Mouse (Mus musculus): ENCODE results near the gene Ssh1. TPM values are rescaled to one million over a fixed set of nuclear protein-coding genes. Genes with fewer than 3 reads are reported as not detected.

Ssh1 gene
- polyA plus RNA-seq, 1 experiment from 2014 or later, result 7.4 TPM

- H3K4me2 ChIP-seq, result peak overlapping the region; percentile 99
- peak overlapping the region; percentile 79 for H3K9ac ChIP-seq
- peak overlapping the region; percentile 89 for H3K27ac ChIP-seq (replicated peaks)
- peaks cover under 1% of the 10 kb centered on the region for H3K36me3 ChIP-seq (replicated peaks)
- 0% methylated on average over 22 of the region's 22 CpGs for whole genome bisulfite sequencing (ENCODE audit: insufficient replicate concordance)
- peaks cover 60% of the 10 kb centered on the region for H3K4me1 ChIP-seq (replicated peaks)
- H3K4me3 ChIP-seq (replicated peaks), result peak overlapping the region; percentile 82
- ATAC-seq (ENCODE audit: insufficient read depth), result peak; percentile 23
- H3K9me3 ChIP-seq (replicated peaks), result no peaks in the 10 kb centered on the region
- H3K27me3 ChIP-seq, result peaks cover 15% of the 10 kb centered on the region
Measured at GRCm38 (mm10) chr5:113993031-113993486, 635 bp downstream of the Ssh1 start.

GRCm38 (mm10) chr5:113992339-113992831 lies 1.3 kb downstream of the Ssh1 start:
- WGBS (ENCODE audit: insufficient replicate concordance), result 6% methylated on average over 12 of the region's 12 CpGs
- peak; percentile 26; the same call in 1 of the 2 replicates for ATAC-seq (ENCODE audit: insufficient read depth)
- peaks cover 67% of the 10 kb centered on the region for H3K4me1 ChIP-seq (replicated peaks)

GRCm38 (mm10) chr5:113991141-113991540 lies 2.6 kb downstream of the Ssh1 start:
- WGBS (ENCODE audit: insufficient replicate concordance), result 81% methylated on average over 7 of the region's 7 CpGs
- Histone ChIP-seq H3K9ac (no peak overlapping the region), H3K27me3 (peaks cover 15% of the 10 kb centered on the region), H3K4me3 (replicated peaks) (no peak overlapping the region), H3K27ac (replicated peaks) (peak overlapping the region; percentile 87; the same call in 1 of the 2 replicates), H3K4me1 (replicated peaks) (peaks cover 79% of the 10 kb centered on the region), H3K36me3 (replicated peaks) (peaks cover 7% of the 10 kb centered on the region), H3K9me3 (replicated peaks) (no peaks in the 10 kb centered on the region), H3K4me2 (no peak overlapping the region; the same call in 1 of the 2 replicates)
- ATAC-seq (ENCODE audit: insufficient read depth), result no peak

More at GRCm38 (mm10) chr5:113992339-113992831, 1.3 kb downstream of the Ssh1 start:
- H3K27me3 ChIP-seq, result peaks cover 15% of the 10 kb centered on the region
- peak overlapping the region; percentile 89 for H3K27ac ChIP-seq (replicated peaks)
- peak overlapping the region; percentile 82 for H3K4me3 ChIP-seq (replicated peaks)
- H3K36me3 ChIP-seq (replicated peaks), result peaks cover 6% of the 10 kb centered on the region
- no peaks in the 10 kb centered on the region for H3K9me3 ChIP-seq (replicated peaks)
- H3K9ac ChIP-seq, result peak overlapping the region; percentile 79
- peak overlapping the region; percentile 99 for H3K4me2 ChIP-seq

GRCm38 (mm10) chr5:113990593-113990992 lies 3.1 kb downstream of the Ssh1 start:
- Histone ChIP-seq H3K27ac (replicated peaks) (peak overlapping the region; percentile 87), H3K27me3 (peaks cover 12% of the 10 kb centered on the region), H3K9ac (peak overlapping the region; percentile 58), H3K4me2 (peak overlapping the region; percentile 71), H3K4me1 (replicated peaks) (peaks cover 85% of the 10 kb centered on the region), H3K4me3 (replicated peaks) (0 out of 2 replicates have a peak overlapping the region, but pooled peaks have one; percentile 59), H3K36me3 (replicated peaks) (peaks cover 7% of the 10 kb centered on the region), H3K9me3 (replicated peaks) (no peaks in the 10 kb centered on the region)
- WGBS (ENCODE audit: insufficient replicate concordance), result 84% methylated on average over 5 of the region's 5 CpGs
- no peak for ATAC-seq (ENCODE audit: insufficient read depth)

GRCm38 (mm10) chr5:113989437-113990024 lies 4.2 kb downstream of the Ssh1 start:
- peaks cover 95% of the 10 kb centered on the region for H3K4me1 ChIP-seq (replicated peaks)
- peaks cover 5% of the 10 kb centered on the region for H3K27me3 ChIP-seq
- H3K9ac ChIP-seq, result peak overlapping the region; percentile 58
- WGBS (ENCODE audit: insufficient replicate concordance), result 46% methylated on average over 20 of the region's 20 CpGs
- H3K9me3 ChIP-seq (replicated peaks), result no peaks in the 10 kb centered on the region
- H3K4me3 ChIP-seq (replicated peaks), result peak overlapping the region; percentile 59
- H3K36me3 ChIP-seq (replicated peaks), result peaks cover 7% of the 10 kb centered on the region
- H3K4me2 ChIP-seq, result peak overlapping the region; percentile 71
- peak overlapping the region; percentile 87 for H3K27ac ChIP-seq (replicated peaks)
- peak; percentile 68 for ATAC-seq (ENCODE audit: insufficient read depth)

- peak; percentile 5; the same call in 1 of the 2 replicates for ATAC-seq (ENCODE audit: insufficient read depth)
- H3K27me3 ChIP-seq, result no peaks in the 10 kb centered on the region
- peak overlapping the region; percentile 44 for H3K4me3 ChIP-seq (replicated peaks)
- H3K4me1 ChIP-seq (replicated peaks), result peaks cover 98% of the 10 kb centered on the region
- peaks cover 15% of the 10 kb centered on the region for H3K36me3 ChIP-seq (replicated peaks)
- 47% methylated on average over 9 of the region's 9 CpGs for WGBS (ENCODE audit: insufficient replicate concordance)
- peak overlapping the region; percentile 55 for H3K9ac ChIP-seq
- peak overlapping the region; percentile 95 for H3K27ac ChIP-seq (replicated peaks)
- peak overlapping the region; percentile 71 for H3K4me2 ChIP-seq
- no peaks in the 10 kb centered on the region for H3K9me3 ChIP-seq (replicated peaks)
Measured at GRCm38 (mm10) chr5:113986182-113986961, 7.3 kb downstream of the Ssh1 start.

GRCm38 (mm10) chr5:113985737-113986136 lies 8.0 kb downstream of the Ssh1 start:
- no peaks in the 10 kb centered on the region for H3K9me3 ChIP-seq (replicated peaks)
- peaks cover 98% of the 10 kb centered on the region for H3K4me1 ChIP-seq (replicated peaks)
- no peak for ATAC-seq (ENCODE audit: insufficient read depth)
- 53% methylated on average over 2 of the region's 2 CpGs for WGBS (ENCODE audit: insufficient replicate concordance)
- H3K36me3 ChIP-seq (replicated peaks), result peaks cover 20% of the 10 kb centered on the region
- H3K27me3 ChIP-seq, result no peaks in the 10 kb centered on the region
- peak overlapping the region; percentile 44 for H3K4me3 ChIP-seq (replicated peaks)
- peak overlapping the region; percentile 71 for H3K4me2 ChIP-seq
- peak overlapping the region; percentile 55 for H3K9ac ChIP-seq
- peak overlapping the region; percentile 95 for H3K27ac ChIP-seq (replicated peaks)

- WGBS (ENCODE audit: insufficient replicate concordance), result 36% methylated on average over 13 of the region's 13 CpGs
- H3K4me3 ChIP-seq (replicated peaks), result peak overlapping the region; percentile 53
- ATAC-seq (ENCODE audit: insufficient read depth), result peak; percentile 90
- peak overlapping the region; percentile 64 for H3K9ac ChIP-seq
- peaks cover 98% of the 10 kb centered on the region for H3K4me1 ChIP-seq (replicated peaks)
- H3K9me3 ChIP-seq (replicated peaks), result no peaks in the 10 kb centered on the region
- H3K4me2 ChIP-seq, result peak overlapping the region; percentile 71
- H3K27me3 ChIP-seq, result no peaks in the 10 kb centered on the region
- H3K36me3 ChIP-seq (replicated peaks), result peaks cover 20% of the 10 kb centered on the region
- peak overlapping the region; percentile 95 for H3K27ac ChIP-seq (replicated peaks)
Measured at GRCm38 (mm10) chr5:113984025-113984740, 9.5 kb downstream of the Ssh1 start.

- Histone ChIP-seq H3K9ac (peak overlapping the region; percentile 64), H3K4me3 (replicated peaks) (peak overlapping the region; percentile 53), H3K36me3 (replicated peaks) (peaks cover 20% of the 10 kb centered on the region), H3K27ac (replicated peaks) (peak overlapping the region; percentile 95), H3K9me3 (replicated peaks) (no peaks in the 10 kb centered on the region), H3K4me1 (replicated peaks) (peaks cover 98% of the 10 kb centered on the region), H3K4me2 (peak overlapping the region; percentile 71), H3K27me3 (no peaks in the 10 kb centered on the region)
- ATAC-seq (ENCODE audit: insufficient read depth), result no peak
- WGBS (ENCODE audit: insufficient replicate concordance), result 41% methylated on average over 6 of the region's 6 CpGs
Measured at GRCm38 (mm10) chr5:113983541-113983940, 10.2 kb downstream of the Ssh1 start.

GRCm38 (mm10) chr5:113981843-113982242 lies 11.9 kb downstream of the Ssh1 start:
- no peaks in the 10 kb centered on the region for H3K27me3 ChIP-seq
- H3K4me2 ChIP-seq, result peak overlapping the region; percentile 71
- H3K9ac ChIP-seq, result peak overlapping the region; percentile 50; the same call in 1 of the 2 replicates
- peaks cover 99% of the 10 kb centered on the region for H3K4me1 ChIP-seq (replicated peaks)
- WGBS (ENCODE audit: insufficient replicate concordance), result 85% methylated on average over 8 of the region's 8 CpGs
- ATAC-seq (ENCODE audit: insufficient read depth), result no peak
- H3K36me3 ChIP-seq (replicated peaks), result peaks cover 20% of the 10 kb centered on the region
- H3K27ac ChIP-seq (replicated peaks), result peak overlapping the region; percentile 95
- H3K4me3 ChIP-seq (replicated peaks), result no peak overlapping the region
- no peaks in the 10 kb centered on the region for H3K9me3 ChIP-seq (replicated peaks)

All from liver, embryonic 15.5 days (tissue).